Mouse (Mus musculus): ENCODE measurements around the gene Fbp2.

- no peak for TF ChIP-seq POLR2A (IDR thresholded peaks at IDR 0.05; ENCODE audit: insufficient read depth, low read depth, low read length)
- TF ChIP-seq CTCF (IDR thresholded peaks at IDR 0.05; ENCODE audit: insufficient read depth, low read depth, low read length), result no peak
Measured at GRCm38 (mm10) chr13:62857941-62858915, at the start of gene Fbp2.
